Mouse (Mus musculus) liver, embryonic 14.5 days (tissue): ENCODE data around the gene Bpnt1. TPM values are rescaled to one million over a fixed set of nuclear protein-coding genes. Genes with fewer than 3 reads are reported as not detected.

ENCODE experiments used
- ATAC-seq: fragments of 200-750 bp; cut with Nextera tagmentation; 2 replicates; pipeline ENCODE4 v1.8.0; 2017; ENCODE audit warnings: moderate number of reproducible peaks, mild to moderate bottlenecking, moderate library complexity; ENCODE audit not compliant: insufficient read depth
- DNase-seq, 3 experiments: peaks; one replicate each; pipeline ENCODE4 v3.0.0-alpha.2; 2012 to 2013; ENCODE audit warnings: low read depth in 3 of 3, low spot score in 3 of 3
- H3K27ac ChIP-seq: fragments of 300-500 bp; sonication (generic); 2 replicates; pipeline ENCODE4 v1.5.1; 2014; ENCODE audit warnings: moderate library complexity, mild to moderate bottlenecking, control low read depth, inconsistent platforms
- H3K27me3 ChIP-seq: fragments of 300-500 bp; sonication (generic); 2 replicates; pipeline ENCODE4 v1.6.1; 2014; ENCODE audit warnings: mild to moderate bottlenecking, low read length, moderate library complexity; ENCODE audit not compliant: control insufficient read depth, insufficient read depth
- H3K36me3 ChIP-seq: fragments of 300-500 bp; sonication (generic); replicated peaks from 2 replicates; pipeline ENCODE4 v1.6.1; 2014; ENCODE audit warnings: low read depth; ENCODE audit not compliant: control insufficient read depth, insufficient read depth
- H3K4me1 ChIP-seq, 2 experiments: fragments of 200-500 bp in 1 of 2; fragments of 300-500 bp in 1 of 2; sonication (generic) in 1 of 2; replicated peaks; 2 replicates each; pipeline ENCODE4 v1.6.1; 2012 to 2014; ENCODE audit warnings: antibody characterized with exemption in 1 of 2, inconsistent platforms in 1 of 2, low read length in 1 of 2; ENCODE audit not compliant: control insufficient read depth in 2 of 2, insufficient read depth in 2 of 2
- H3K4me2 ChIP-seq: fragments of 300-500 bp; sonication (generic); 2 replicates; pipeline ENCODE4 v1.6.1; 2014; ENCODE audit warnings: low read depth, mild to moderate bottlenecking, control low read depth, moderate library complexity
- H3K4me3 ChIP-seq, 2 experiments: fragments of 200-500 bp in 1 of 2; fragments of 300-500 bp in 1 of 2; sonication (generic) in 1 of 2; 2 replicates each; pipeline ENCODE4 v1.5.1; 2012 to 2014; ENCODE audit warnings: low read depth in 2 of 2, low read length in 2 of 2, mild to moderate bottlenecking in 2 of 2, control low read depth in 1 of 2, inconsistent platforms in 1 of 2, moderate library complexity in 1 of 2; ENCODE audit not compliant: insufficient read depth in 1 of 2
- H3K9ac ChIP-seq: fragments of 300-500 bp; sonication (generic); replicated peaks from 2 replicates; pipeline ENCODE4 v1.6.1; 2014; ENCODE audit warnings: mild to moderate bottlenecking, control low read depth, moderate library complexity
- H3K9me3 ChIP-seq: fragments of 300-500 bp; sonication (generic); 2 replicates; pipeline ENCODE4 v1.6.1; 2016; ENCODE audit warnings: low read length, mixed read lengths; ENCODE audit not compliant: control insufficient read depth
- CTCF ChIP-seq: IDR thresholded peaks from 2 replicates; pipeline ENCODE4 v1.5.1; 2016; ENCODE audit warnings: antibody characterized with exemption, low read depth, control low read depth
- EP300 ChIP-seq: IDR thresholded peaks from 2 replicates; pipeline ENCODE4 v1.6.1; 2016; ENCODE audit warnings: antibody characterized with exemption, low read depth
- WGBS: fragments of 180-500 bp; shearing (Covaris S2); extraction: QIAGEN DNeasy Blood & Tissue Kit; methylation state at CpG from one replicate; pipeline ENCODE4 v1.1.7; 2014; ENCODE audit not compliant: insufficient replicate concordance; 5-methylcytosine and 5-hydroxymethylcytosine counted together
- microRNA counts: library from miRNA; unstranded; fragments of <30 nt; microRNA quantifications from one replicate; lab custom pipeline; 2016
- microRNA-seq: library from miRNA; unstranded; fragments of <30 nt; microRNA quantifications from one replicate; pipeline ENCODE4, GENCODE M21; 2016
- polyA plus RNA-seq, 2 experiments: library from polyadenylated mRNA; depleted of rRNA in 1 of 2; stranded (reverse) in 1 of 2; unstranded in 1 of 2; fragments of >200 nt; fragmentation: Nextera tagmentation in 1 of 2; extraction: Ambion mirVana in 1 of 2; gene quantifications; 2 replicates each; pipeline versions ENCODE4 v1.2.1 to v1.2.3; 2012 to 2014

Gene Bpnt1
- polyA plus RNA-seq, 2 experiments: 4.4 to 11.3 TPM

DNA sequence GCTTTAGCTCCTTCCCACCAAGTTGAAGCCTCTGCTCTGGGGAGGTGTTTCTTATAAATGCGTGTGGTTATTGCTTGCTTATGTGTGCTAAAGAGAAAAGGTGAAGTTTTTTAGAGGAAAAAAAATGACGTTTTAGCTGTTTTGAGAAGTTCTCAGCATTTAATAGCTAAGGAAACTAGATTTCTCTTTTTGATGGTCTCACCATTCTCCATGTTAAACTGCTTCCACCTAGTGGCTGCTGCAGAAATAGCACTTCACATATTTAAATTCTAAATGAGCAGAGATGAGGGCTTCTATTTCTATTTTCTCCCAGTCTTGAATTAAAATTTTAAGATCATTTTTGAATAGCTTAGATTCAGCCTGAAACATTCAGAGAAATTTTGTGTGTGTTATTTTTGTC, 72.1 kb downstream of the Bpnt1 start:
- H3K4me1 ChIP-seq: no peaks in the 10 kb centered on the region
- 19% methylated on average over 2 of the region's 2 CpGs for WGBS
- H3K9me3 ChIP-seq: no peaks in the 10 kb centered on the region
- H3K4me3 ChIP-seq: no peak overlapping the region
- H3K9ac ChIP-seq: no peak overlapping the region
- H3K27ac ChIP-seq: no peak overlapping the region
- no peak for ATAC-seq
- peaks cover 71% of the 10 kb centered on the region for H3K36me3 ChIP-seq
- TF ChIP-seq CTCF (peak; percentile 70), EP300 (no peak)
- no peak overlapping the region for H3K4me2 ChIP-seq
- DNase-seq: peak in 1 of 3 experiments; percentile 36
- no peaks in the 10 kb centered on the region for H3K27me3 ChIP-seq

DNA sequence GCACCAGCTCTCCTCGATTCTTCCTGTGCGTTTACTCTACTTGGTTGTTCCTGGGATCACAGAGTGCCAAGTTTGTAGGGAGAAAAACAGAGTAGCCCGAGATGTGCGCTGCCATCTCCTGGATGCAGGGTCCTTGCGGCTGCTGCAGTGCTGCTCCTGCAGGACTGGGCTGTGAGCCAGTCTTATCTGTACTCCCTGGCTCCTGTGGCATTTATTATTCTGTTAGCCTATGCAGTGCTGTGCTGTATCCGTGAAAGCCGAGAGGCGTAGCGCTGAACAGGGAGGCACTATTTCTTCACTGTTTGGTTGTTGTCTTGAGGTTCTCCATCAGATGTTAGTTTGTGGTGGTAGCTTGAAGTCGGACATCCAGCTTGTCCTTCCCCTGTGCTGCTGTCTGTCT, 74.0 kb downstream of the Bpnt1 start:
- 86% methylated on average over 10 of the region's 10 CpGs for WGBS
- Histone ChIP-seq H3K4me3 (no peak overlapping the region), H3K9ac (no peak overlapping the region), H3K27ac (no peak overlapping the region), H3K36me3 (peaks cover 67% of the 10 kb centered on the region), H3K27me3 (no peaks in the 10 kb centered on the region), H3K4me1 (no peaks in the 10 kb centered on the region), H3K4me2 (no peak overlapping the region), H3K9me3 (no peaks in the 10 kb centered on the region)
- TF ChIP-seq CTCF (no peak), EP300 (no peak)
- DNase-seq (no peak), ATAC-seq (no peak)

MicroRNAs within 50 kb of the gene (microRNA counts, 519-probe panel; counts per million panel counts)
- 7,703 counts per million, percentile 76 among the panel's probes with 10 or more counts for microRNA mmu-miR-194 (lab: Ali Mortazavi, UCI)

Small RNAs within 50 kb of the gene (microRNA-seq; reads per million reads assigned to microRNA genes)
- gene Mir194-1 (24.9 reads per million, percentile 32 among the genes with 10 or more reads in this experiment), gene Mir215 (4.2 reads per million, percentile 3 among the genes with 10 or more reads in this experiment)

Other genes starting within 250 kb of the Bpnt1 start
- gene Rab3gap2, start 128.0 kb upstream of the Bpnt1 start, polyA plus RNA-seq (2012; rRNA removed): 7.7 and 9.6 TPM in 2 replicates
- 10.2 and 12.0 TPM in 2 replicates for gene Rab3gap2, start 128.0 kb upstream of the Bpnt1 start, polyA plus RNA-seq (2014; fragmentation: Nextera tagmentation; extraction: Ambion mirVana)
- gene Iars2, start 2.8 kb upstream of the Bpnt1 start, polyA plus RNA-seq (2012; rRNA removed): 12.3 and 17.6 TPM in 2 replicates
- gene Iars2, start 2.8 kb upstream of the Bpnt1 start, polyA plus RNA-seq (2014; fragmentation: Nextera tagmentation; extraction: Ambion mirVana): 19.1 and 21.9 TPM in 2 replicates
- gene Eprs, start 30.9 kb downstream of the Bpnt1 start, polyA plus RNA-seq (2012; rRNA removed): 12.2 and 22.9 TPM in 2 replicates
- gene Eprs, start 30.9 kb downstream of the Bpnt1 start, polyA plus RNA-seq (2014; fragmentation: Nextera tagmentation; extraction: Ambion mirVana): 79.1 and 83.7 TPM in 2 replicates
- gene Slc30a10, start 122.7 kb downstream of the Bpnt1 start, polyA plus RNA-seq (2012; rRNA removed): 19.5 and 21.2 TPM in 2 replicates
- gene Slc30a10, start 122.7 kb downstream of the Bpnt1 start, polyA plus RNA-seq (2014; fragmentation: Nextera tagmentation; extraction: Ambion mirVana): 13.3 and 14.9 TPM in 2 replicates